Mouse (Mus musculus): ENCODE data around the gene Bcdin3d. TPM values are rescaled to one million over a fixed set of nuclear protein-coding genes. Genes with fewer than 3 reads are reported as not detected.

The Bcdin3d gene
- polyA plus RNA-seq, 1 experiment from 2014 or later, result 21.5 TPM

DNA sequence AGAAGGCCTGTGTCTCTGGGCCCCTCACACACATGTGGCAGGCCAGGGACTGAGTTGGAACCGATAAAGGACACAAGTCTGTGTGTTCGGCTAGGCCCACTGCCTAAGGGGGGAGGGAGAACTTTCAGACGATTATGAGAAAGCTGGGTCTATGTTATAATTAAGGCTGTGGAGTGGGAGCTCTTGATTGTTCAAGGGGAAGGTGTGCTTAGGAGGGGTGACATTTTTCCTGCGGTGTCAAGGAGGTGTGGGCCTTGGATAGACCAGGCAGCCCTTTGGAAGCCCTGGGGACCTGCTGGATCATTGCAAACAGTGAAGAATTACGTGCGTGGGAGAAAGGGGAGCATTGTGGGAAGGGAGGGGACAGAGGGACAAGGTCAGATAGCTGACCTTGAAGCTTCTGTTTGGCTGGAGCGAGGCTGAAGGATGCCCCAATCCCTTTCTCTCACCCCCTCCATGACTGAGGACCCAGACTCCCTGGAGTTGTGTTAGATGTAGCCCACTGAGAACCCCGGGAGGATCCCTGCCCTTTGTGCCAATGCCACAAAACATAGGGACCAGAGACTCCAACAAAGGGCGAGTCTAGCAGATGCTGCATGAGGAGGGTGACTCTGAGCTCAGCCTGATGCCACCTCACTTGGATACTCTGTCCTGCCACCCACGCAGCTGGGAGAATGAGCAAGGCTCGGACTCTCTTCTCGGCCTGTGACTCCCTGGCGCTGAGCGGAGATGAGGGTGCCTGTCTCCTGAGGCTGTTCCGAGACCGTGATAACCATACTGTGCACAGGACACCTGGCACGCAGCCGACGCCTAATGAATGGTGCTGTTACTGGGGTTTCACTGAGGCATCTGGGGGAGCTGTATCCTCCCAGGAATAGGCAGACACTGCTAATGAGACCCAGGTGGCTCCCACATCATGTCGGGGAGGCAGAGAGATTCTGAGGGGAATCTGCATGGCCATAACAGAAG, 27.0 kb upstream of the Bcdin3d start:
- peak; percentile 40 for ATAC-seq (ENCODE audit: low FRiP score)
- peaks cover 31% of the 10 kb centered on the region for H3K4me1 ChIP-seq
- no peak overlapping the region for H3K4me3 ChIP-seq (replicated peaks)

DNA sequence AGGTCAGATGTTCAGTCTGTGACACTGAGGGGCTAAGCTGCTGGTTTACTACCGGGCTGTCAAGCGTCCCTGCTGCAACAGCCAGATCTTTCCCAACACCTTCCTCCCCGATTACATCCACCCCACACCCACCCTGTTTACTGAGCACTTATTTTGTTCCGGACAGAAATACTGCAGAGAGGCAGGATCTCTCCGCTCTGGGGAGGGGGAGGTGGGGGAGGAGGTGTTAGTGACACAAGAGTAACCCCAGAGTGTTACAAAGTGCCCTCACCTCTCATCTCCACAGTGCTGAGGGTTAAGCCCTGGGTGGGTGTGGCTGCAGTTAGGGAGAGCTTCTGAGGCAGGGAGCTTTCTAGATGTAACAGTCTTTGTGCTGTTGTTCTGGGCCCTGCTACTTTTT, 25.8 kb upstream of the Bcdin3d start:
- no peak for ATAC-seq (ENCODE audit: low FRiP score)
- H3K4me3 ChIP-seq (replicated peaks), result no peak overlapping the region
- H3K4me2 ChIP-seq, result no peak overlapping the region
- 0 out of 2 replicates have a peak, but pooled peaks cover 5% of the 10 kb centered on the region for H3K27me3 ChIP-seq
- 72% methylated on average over 5 of the region's 5 CpGs for WGBS
- no peak overlapping the region for H3K27ac ChIP-seq
- no peak overlapping the region for H3K9ac ChIP-seq
- H3K9me3 ChIP-seq, result no peaks in the 10 kb centered on the region
- no peaks in the 10 kb centered on the region for H3K36me3 ChIP-seq (replicated peaks)
- peaks cover 30% of the 10 kb centered on the region for H3K4me1 ChIP-seq

More for the DNA sequence above, 27.0 kb upstream of the Bcdin3d start:
- no peak overlapping the region for H3K4me2 ChIP-seq
- H3K27ac ChIP-seq, result peak overlapping the region; percentile 63
- 67% methylated on average over 20 of the region's 20 CpGs for WGBS
- no peaks in the 10 kb centered on the region for H3K36me3 ChIP-seq (replicated peaks)
- H3K9me3 ChIP-seq, result no peaks in the 10 kb centered on the region
- 0 out of 2 replicates have a peak, but pooled peaks cover 5% of the 10 kb centered on the region for H3K27me3 ChIP-seq
- H3K9ac ChIP-seq, result no peak overlapping the region; the same call in 1 of the 2 replicates

DNA sequence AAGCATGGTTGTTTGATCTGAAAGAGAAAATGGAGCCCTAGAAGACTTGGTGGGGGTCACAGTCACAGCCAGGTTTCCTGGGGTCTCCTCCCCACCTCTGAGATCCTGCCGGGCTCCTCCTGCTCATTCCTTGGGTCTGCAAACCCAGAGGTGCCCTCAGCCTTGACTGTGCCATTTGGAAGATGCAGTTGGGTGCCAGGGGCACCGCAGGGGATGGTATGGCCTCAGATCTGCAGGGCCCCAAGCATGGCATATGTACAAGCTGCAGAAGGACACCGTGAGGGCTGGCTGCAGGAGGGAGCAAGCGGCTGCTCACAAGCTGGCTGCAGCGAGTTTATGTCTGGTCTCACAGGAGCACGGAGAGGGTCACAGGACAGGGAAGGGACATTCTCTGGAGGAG, 25.2 kb upstream of the Bcdin3d start:
- Histone ChIP-seq H3K27me3 (0 out of 2 replicates have a peak, but pooled peaks cover 5% of the 10 kb centered on the region), H3K4me1 (peaks cover 24% of the 10 kb centered on the region), H3K27ac (no peak overlapping the region), H3K4me3 (replicated peaks) (no peak overlapping the region), H3K36me3 (replicated peaks) (no peaks in the 10 kb centered on the region), H3K9me3 (no peaks in the 10 kb centered on the region), H3K4me2 (no peak overlapping the region), H3K9ac (no peak overlapping the region)
- no peak for ATAC-seq (ENCODE audit: low FRiP score)
- 59% methylated on average over 6 of the region's 6 CpGs for WGBS

DNA sequence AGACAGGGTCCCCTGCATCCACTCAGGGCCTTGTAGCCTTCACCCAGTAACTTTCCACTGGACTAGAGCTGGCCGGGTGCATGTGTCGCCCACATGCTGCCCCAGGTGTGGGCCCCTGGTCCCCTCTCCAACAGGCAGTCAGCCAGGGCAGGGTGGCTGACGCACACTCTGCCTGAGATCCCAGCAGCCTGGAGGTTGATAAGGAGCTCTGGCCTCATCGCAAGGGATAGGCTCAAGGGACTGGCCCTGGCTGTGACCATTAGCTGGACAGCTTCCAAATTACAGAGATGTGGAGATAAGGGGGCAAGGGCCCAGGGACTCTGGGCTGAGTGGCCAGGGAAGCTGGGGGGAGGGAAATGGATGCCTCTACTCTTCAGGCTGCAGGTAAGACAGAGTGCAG, 24.3 kb upstream of the Bcdin3d start:
- Histone ChIP-seq H3K36me3 (replicated peaks) (no peaks in the 10 kb centered on the region), H3K9me3 (no peaks in the 10 kb centered on the region), H3K27ac (no peak overlapping the region), H3K27me3 (0 out of 2 replicates have a peak, but pooled peaks cover 5% of the 10 kb centered on the region), H3K4me1 (peaks cover 23% of the 10 kb centered on the region), H3K4me2 (no peak overlapping the region), H3K9ac (no peak overlapping the region), H3K4me3 (replicated peaks) (no peak overlapping the region)
- ATAC-seq (ENCODE audit: low FRiP score), result no peak
- 81% methylated on average over 4 of the region's 4 CpGs for WGBS

DNA sequence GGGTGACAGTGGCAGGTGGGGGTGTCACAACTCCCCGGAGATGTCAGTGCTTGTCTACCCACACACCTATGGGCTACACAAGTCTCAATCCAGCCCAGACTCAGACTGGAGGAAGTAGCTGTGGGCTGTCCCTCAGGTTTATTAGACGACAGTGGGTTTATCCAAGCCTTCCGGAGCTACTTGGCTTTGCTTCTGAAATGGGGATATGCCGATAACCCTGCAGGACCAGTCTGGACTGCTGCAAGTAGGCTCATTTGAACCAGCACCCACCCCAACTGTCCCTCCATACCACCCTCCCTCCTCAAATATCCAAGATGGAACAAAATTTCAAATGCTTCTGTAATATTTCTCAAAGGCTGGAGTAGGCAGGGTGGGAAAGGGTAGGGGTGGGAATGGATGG, 23.8 kb upstream of the Bcdin3d start:
- Histone ChIP-seq H3K27ac (no peak overlapping the region), H3K9ac (no peak overlapping the region), H3K9me3 (no peaks in the 10 kb centered on the region), H3K36me3 (replicated peaks) (no peaks in the 10 kb centered on the region), H3K4me1 (peaks cover 23% of the 10 kb centered on the region), H3K4me3 (replicated peaks) (no peak overlapping the region), H3K27me3 (0 out of 2 replicates have a peak, but pooled peaks cover 5% of the 10 kb centered on the region), H3K4me2 (no peak overlapping the region)
- no peak for ATAC-seq (ENCODE audit: low FRiP score)
- 78% methylated on average over 4 of the region's 4 CpGs for WGBS

DNA sequence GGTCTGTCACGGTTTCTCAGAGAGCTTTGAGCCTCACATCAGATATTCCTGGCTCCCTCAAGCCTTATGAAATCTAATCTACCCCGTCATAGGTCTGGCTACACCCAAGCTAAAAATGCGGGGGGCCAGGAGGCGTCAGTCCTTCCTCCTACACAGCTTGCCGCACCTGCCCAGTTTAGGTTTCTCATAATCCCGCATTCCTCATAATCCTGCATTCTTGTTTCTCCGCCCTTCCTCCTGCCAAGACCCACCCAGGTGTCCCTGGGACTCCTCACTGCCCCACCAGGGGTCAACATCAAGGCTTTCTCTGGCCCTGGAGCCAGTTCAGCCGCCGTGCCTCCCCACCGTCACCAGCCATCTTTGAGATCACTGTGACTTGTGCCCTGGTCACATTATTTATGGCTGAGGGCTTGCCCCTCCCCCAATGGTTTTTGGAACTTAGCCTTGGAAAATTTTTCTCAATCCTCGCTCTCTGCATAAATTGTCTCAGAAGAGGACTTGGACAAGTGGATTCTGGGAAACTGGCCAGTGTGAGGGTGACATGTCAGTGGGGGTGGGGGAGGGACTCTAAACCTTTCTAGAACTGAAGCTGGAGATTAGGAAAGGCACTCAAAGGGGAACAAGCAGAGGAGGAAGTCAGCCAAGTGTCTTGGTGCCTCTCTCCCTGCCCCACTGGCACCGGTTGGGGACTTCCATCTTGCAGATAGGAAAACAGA, 23.2 kb upstream of the Bcdin3d start:
- WGBS, result 44% methylated on average over 12 of the region's 12 CpGs
- 0 out of 2 replicates have a peak, but pooled peaks cover 5% of the 10 kb centered on the region for H3K27me3 ChIP-seq
- no peak for ATAC-seq (ENCODE audit: low FRiP score)
- H3K4me2 ChIP-seq, result no peak overlapping the region
- no peaks in the 10 kb centered on the region for H3K36me3 ChIP-seq (replicated peaks)
- H3K27ac ChIP-seq, result no peak overlapping the region
- H3K9me3 ChIP-seq, result no peaks in the 10 kb centered on the region
- no peak overlapping the region for H3K9ac ChIP-seq
- peaks cover 21% of the 10 kb centered on the region for H3K4me1 ChIP-seq
- H3K4me3 ChIP-seq (replicated peaks), result no peak overlapping the region

DNA sequence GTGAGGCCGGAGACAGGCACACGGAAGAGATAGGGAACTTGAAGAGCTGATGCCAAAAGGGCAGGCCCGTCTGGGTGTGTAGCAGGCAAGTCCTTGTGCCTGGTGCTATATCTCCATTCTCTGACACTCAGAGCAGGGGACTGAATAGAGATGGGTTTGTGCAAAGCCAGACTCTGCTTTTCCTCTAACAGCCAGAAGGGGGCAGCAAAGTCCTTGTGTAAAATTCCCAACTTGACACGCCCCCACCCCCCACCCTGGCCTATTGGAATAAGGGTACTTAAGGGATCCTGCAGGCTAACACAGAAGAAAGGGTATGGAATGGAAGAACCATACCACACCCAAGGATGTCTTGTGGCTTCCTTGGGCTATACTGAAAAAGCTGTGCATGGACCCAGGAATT, 22.5 kb upstream of the Bcdin3d start:
- Histone ChIP-seq H3K4me3 (replicated peaks) (no peak overlapping the region), H3K36me3 (replicated peaks) (no peaks in the 10 kb centered on the region), H3K4me2 (no peak overlapping the region), H3K9ac (no peak overlapping the region), H3K4me1 (peaks cover 15% of the 10 kb centered on the region), H3K9me3 (no peaks in the 10 kb centered on the region), H3K27ac (no peak overlapping the region), H3K27me3 (0 out of 2 replicates have a peak, but pooled peaks cover 8% of the 10 kb centered on the region)
- 12% methylated on average over 4 of the region's 4 CpGs for WGBS
- ATAC-seq (ENCODE audit: low FRiP score), result peak; percentile 49; the same call in 1 of the 2 replicates

DNA sequence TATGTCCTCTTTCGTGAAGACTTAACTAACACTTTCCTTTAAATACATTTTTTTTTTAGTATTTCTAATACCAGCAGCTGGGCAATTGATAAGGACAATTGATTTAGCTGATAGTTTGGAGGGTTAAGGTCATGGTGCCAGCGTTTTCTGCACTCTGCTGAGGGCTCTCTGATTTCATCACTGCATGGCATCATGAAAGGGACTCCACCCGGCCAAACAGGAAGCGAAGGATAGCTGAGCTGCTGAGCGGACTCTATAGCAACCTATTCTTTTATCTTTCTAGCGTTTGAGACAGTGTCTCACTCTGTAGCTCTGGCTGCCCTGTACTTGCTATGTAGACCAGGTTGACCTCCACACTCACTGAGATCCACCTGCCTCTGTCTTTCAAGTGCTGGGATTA, 10.2 kb upstream of the Bcdin3d start:
- no peak overlapping the region for H3K4me2 ChIP-seq
- no peak overlapping the region for H3K27ac ChIP-seq
- H3K27me3 ChIP-seq, result no peaks in the 10 kb centered on the region
- H3K9me3 ChIP-seq, result no peaks in the 10 kb centered on the region
- no peak overlapping the region for H3K9ac ChIP-seq
- H3K4me1 ChIP-seq, result no peaks in the 10 kb centered on the region
- WGBS, result 74% methylated on average over 6 of the region's 6 CpGs
- H3K36me3 ChIP-seq (replicated peaks), result no peaks in the 10 kb centered on the region
- no peak for ATAC-seq (ENCODE audit: low FRiP score)
- H3K4me3 ChIP-seq (replicated peaks), result no peak overlapping the region

DNA sequence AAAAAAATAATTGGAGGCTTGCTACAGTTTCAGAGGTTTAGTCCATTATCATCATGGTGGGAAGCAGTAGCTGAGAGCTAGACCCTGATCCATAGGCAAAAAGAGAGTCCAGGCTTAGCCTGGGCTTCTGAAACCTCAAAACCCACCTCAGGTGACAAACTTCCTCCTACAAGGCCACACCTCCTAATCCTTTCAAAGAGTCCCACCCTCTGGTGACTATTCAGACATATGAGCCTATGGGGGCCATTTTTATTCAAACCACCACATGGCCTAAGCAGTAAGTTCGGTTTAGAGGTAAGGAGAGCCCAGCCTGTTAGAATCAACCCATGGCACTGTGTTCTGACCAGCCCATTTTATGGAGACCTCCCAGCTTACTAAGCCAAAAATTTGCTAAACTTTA, 1.3 kb upstream of the Bcdin3d start:
- no peak for ATAC-seq (ENCODE audit: low FRiP score)
- Histone ChIP-seq H3K27ac (no peak overlapping the region), H3K9ac (no peak overlapping the region), H3K4me2 (no peak overlapping the region), H3K27me3 (peaks cover 7% of the 10 kb centered on the region; the same call in 1 of the 2 replicates), H3K36me3 (replicated peaks) (peaks cover under 1% of the 10 kb centered on the region; the same call in 1 of the 2 replicates), H3K4me1 (peaks cover 9% of the 10 kb centered on the region), H3K9me3 (no peaks in the 10 kb centered on the region), H3K4me3 (replicated peaks) (no peak overlapping the region)
- WGBS, result 71% methylated on average over 1 of the region's 1 CpGs

DNA sequence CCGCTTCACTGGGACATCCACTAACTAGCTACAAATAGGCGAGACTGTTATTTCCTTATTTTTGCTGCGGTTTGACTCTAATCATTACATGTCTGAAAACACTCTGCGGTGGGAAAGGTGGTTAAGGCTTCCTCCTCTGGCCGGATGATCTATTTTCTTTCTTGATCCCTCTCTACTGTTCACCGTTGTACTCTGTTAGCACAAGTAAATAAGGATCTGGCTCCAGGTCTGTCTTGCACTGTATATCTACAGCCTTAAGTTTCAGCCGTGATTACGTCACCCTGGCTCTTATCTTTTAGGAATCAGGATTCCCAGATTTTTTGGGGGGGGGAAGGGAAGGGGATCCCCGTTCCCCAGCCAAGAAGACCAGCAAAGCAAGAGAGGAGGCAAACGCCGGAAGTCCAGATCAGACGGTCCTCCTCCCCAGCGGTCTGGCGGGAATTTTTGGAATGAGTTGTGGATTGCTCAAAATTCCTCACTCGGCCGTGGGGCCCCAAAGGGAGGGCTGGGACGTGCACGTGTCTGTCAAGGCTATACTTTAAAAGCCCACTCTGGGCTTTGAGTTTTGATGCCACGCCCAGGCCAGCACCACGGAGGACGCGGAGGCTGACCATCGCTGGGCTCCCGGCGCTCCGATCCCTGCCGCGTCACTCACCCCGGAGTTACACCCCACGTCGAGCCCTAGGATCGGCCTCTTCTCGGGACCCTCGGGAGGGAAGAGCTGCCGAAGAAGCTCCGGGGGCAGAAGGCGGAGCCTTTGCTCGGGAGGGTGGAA, 542 bp downstream of the Bcdin3d start:
- Histone ChIP-seq H3K27me3 (peaks cover 7% of the 10 kb centered on the region; the same call in 1 of the 2 replicates), H3K4me3 (replicated peaks) (peak overlapping the region; percentile 64), H3K4me1 (peaks cover 9% of the 10 kb centered on the region), H3K9ac (peak overlapping the region; percentile 71), H3K27ac (peak overlapping the region; percentile 82), H3K36me3 (replicated peaks) (peaks cover 17% of the 10 kb centered on the region), H3K9me3 (no peaks in the 10 kb centered on the region), H3K4me2 (peak overlapping the region; percentile 65)
- 7% methylated on average over 38 of the region's 38 CpGs for WGBS
- ATAC-seq (ENCODE audit: low FRiP score), result peak; percentile 86

DNA sequence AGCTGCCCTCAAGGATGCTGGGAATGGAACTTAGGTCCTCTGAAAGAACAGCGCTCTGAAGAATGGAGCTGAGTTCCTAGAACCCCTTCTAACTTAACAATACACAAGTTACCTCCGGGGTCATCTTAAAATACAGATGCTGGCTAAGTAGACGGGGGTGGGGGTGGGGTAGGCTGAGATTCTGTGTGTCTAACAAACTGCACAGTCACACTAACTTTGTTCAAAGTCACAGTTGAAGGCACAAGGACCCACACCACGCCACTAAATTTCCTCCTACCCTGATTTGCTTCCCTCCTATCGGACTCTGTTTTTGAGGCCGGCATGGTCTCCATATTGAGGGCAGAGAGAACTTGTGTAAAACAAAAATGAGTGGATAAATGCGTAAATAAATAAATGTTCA, 1.6 kb downstream of the Bcdin3d start:
- Histone ChIP-seq H3K4me1 (peaks cover 9% of the 10 kb centered on the region), H3K4me3 (replicated peaks) (no peak overlapping the region), H3K36me3 (replicated peaks) (peaks cover 24% of the 10 kb centered on the region), H3K27me3 (peaks cover 7% of the 10 kb centered on the region; the same call in 1 of the 2 replicates), H3K9me3 (no peaks in the 10 kb centered on the region), H3K27ac (no peak overlapping the region), H3K4me2 (no peak overlapping the region), H3K9ac (no peak overlapping the region)
- WGBS, result 90% methylated on average over 7 of the region's 7 CpGs
- ATAC-seq (ENCODE audit: low FRiP score), result no peak
